Mouse (Mus musculus) lung, postnatal 0 days (tissue): ENCODE data around the gene Tfcp2. TPM values are rescaled to one million over a fixed set of nuclear protein-coding genes. Genes with fewer than 3 reads are reported as not detected.
A peak's percentile ranks its signal among the peaks of the same experiment; 100 is the strongest.

ENCODE experiments used
- ATAC-seq: fragments of 200-750 bp; cut with Nextera tagmentation; 2 replicates; pipeline ENCODE4 v1.8.0; 2017; ENCODE audit warnings: moderate library complexity
- DNase-seq: peaks from one replicate; pipeline ENCODE4 v3.0.0-alpha.2; 2016; ENCODE audit warnings: low spot score
- H3K27ac ChIP-seq: fragments of 300-500 bp; sonication (generic); 2 replicates; pipeline ENCODE4 v1.5.1; 2014; ENCODE audit warnings: antibody characterized with exemption, mild to moderate bottlenecking, low read length, mixed read lengths
- H3K27me3 ChIP-seq: fragments of 300-500 bp; sonication (generic); replicated peaks from 2 replicates; pipeline ENCODE4 v1.6.1; 2014; ENCODE audit warnings: low read length, mixed read lengths; ENCODE audit not compliant: insufficient read depth
- H3K36me3 ChIP-seq: fragments of 300-500 bp; sonication (generic); 2 replicates; pipeline ENCODE4 v1.6.1; 2014; ENCODE audit warnings: low read length, mixed read lengths; ENCODE audit not compliant: insufficient read depth
- H3K4me1 ChIP-seq: fragments of 300-500 bp; sonication (generic); 2 replicates; pipeline ENCODE4 v1.6.1; 2014; ENCODE audit warnings: antibody characterized with exemption, low read depth, low read length, mixed read lengths; ENCODE audit not compliant: insufficient read depth
- H3K4me2 ChIP-seq: fragments of 300-500 bp; sonication (generic); replicated peaks from 2 replicates; pipeline ENCODE4 v1.6.1; 2014; ENCODE audit warnings: low read depth, mild to moderate bottlenecking, low read length, moderate library complexity, mixed read lengths
- H3K4me3 ChIP-seq: fragments of 300-500 bp; sonication (generic); 2 replicates; pipeline ENCODE4 v1.5.1; 2014; ENCODE audit warnings: low read depth, low read length
- H3K9ac ChIP-seq: fragments of 300-500 bp; sonication (generic); replicated peaks from 2 replicates; pipeline ENCODE4 v1.6.1; 2014; ENCODE audit warnings: low read depth, mild to moderate bottlenecking
- H3K9me3 ChIP-seq: fragments of 300-500 bp; sonication (generic); 2 replicates; pipeline ENCODE4 v1.6.1; 2016; ENCODE audit warnings: low read length, mixed read lengths
- CTCF ChIP-seq: IDR thresholded peaks from 2 replicates; pipeline ENCODE4 v1.5.1; 2016; ENCODE audit warnings: antibody characterized with exemption, mild to moderate bottlenecking
- EP300 ChIP-seq: IDR thresholded peaks from 2 replicates; pipeline ENCODE4 v1.6.1; 2016; ENCODE audit warnings: antibody characterized with exemption, mild to moderate bottlenecking, control low read depth
- WGBS: fragments of 180-500 bp; shearing (Covaris S2); extraction: QIAGEN DNeasy Blood & Tissue Kit; methylation state at CpG from one replicate; pipeline ENCODE4 v1.1.7; 2014; 5-methylcytosine and 5-hydroxymethylcytosine counted together
- polyA plus RNA-seq: library from polyadenylated mRNA; unstranded; fragments of >200 nt; fragmentation: Nextera tagmentation; extraction: Ambion mirVana; gene quantifications from 2 replicates; pipeline ENCODE4 v1.2.1, GENCODE M21; 2015

Tfcp2 gene
- polyA plus RNA-seq, 1 experiment from 2014 or later, result 13.9 TPM

GRCm38 (mm10) chr15:100457340-100457739 lies 94.5 kb downstream of the Tfcp2 start:
- Histone ChIP-seq H3K9ac (no peak overlapping the region), H3K27ac (no peak overlapping the region), H3K4me2 (no peak overlapping the region), H3K9me3 (no peaks in the 10 kb centered on the region), H3K27me3 (no peaks in the 10 kb centered on the region), H3K4me1 (no peaks in the 10 kb centered on the region), H3K36me3 (no peaks in the 10 kb centered on the region), H3K4me3 (no peak overlapping the region)
- peak; percentile 69 for ATAC-seq
- DNase-seq, result peak; percentile 83
- TF ChIP-seq CTCF (peak; percentile 95), EP300 (no peak)
- 7% methylated on average over 17 of the region's 17 CpGs for WGBS

- DNase-seq (no peak), ATAC-seq (no peak)
- no peaks in the 10 kb centered on the region for H3K27me3 ChIP-seq
- no peaks in the 10 kb centered on the region for H3K36me3 ChIP-seq
- WGBS, result 72% methylated on average over 7 of the region's 7 CpGs
- no peak overlapping the region for H3K4me2 ChIP-seq
- no peak overlapping the region for H3K4me3 ChIP-seq
- no peaks in the 10 kb centered on the region for H3K9me3 ChIP-seq
- H3K9ac ChIP-seq, result no peak overlapping the region
- no peak overlapping the region for H3K27ac ChIP-seq
- H3K4me1 ChIP-seq, result no peaks in the 10 kb centered on the region
- no peak for TF ChIP-seq CTCF
These were observed 95.3 kb downstream of the Tfcp2 start for GRCm38 (mm10) chr15:100456356-100456991.

GRCm38 (mm10) chr15:100452486-100452885 lies 99.3 kb downstream of the Tfcp2 start:
- Histone ChIP-seq H3K9ac (no peak overlapping the region), H3K36me3 (no peaks in the 10 kb centered on the region), H3K27ac (no peak overlapping the region), H3K4me2 (no peak overlapping the region), H3K4me1 (no peaks in the 10 kb centered on the region), H3K9me3 (no peaks in the 10 kb centered on the region), H3K4me3 (no peak overlapping the region), H3K27me3 (no peaks in the 10 kb centered on the region)
- no peak for DNase-seq
- ATAC-seq, result no peak
- TF ChIP-seq CTCF (no peak), EP300 (no peak)
- WGBS, result 76% methylated on average over 11 of the region's 11 CpGs

- no peak overlapping the region for H3K4me3 ChIP-seq
- no peaks in the 10 kb centered on the region for H3K27me3 ChIP-seq
- ATAC-seq (no peak; the same call in 1 of the 2 replicates), DNase-seq (no peak)
- no peak overlapping the region for H3K27ac ChIP-seq
- no peaks in the 10 kb centered on the region for H3K4me1 ChIP-seq
- no peak overlapping the region for H3K4me2 ChIP-seq
- H3K9me3 ChIP-seq, result no peaks in the 10 kb centered on the region
- H3K36me3 ChIP-seq, result no peaks in the 10 kb centered on the region
- 48% methylated on average over 16 of the region's 16 CpGs for WGBS
- TF ChIP-seq EP300, result no peak
- no peak for TF ChIP-seq CTCF
- no peak overlapping the region for H3K9ac ChIP-seq
These were observed 100.6 kb downstream of the Tfcp2 start for GRCm38 (mm10) chr15:100451245-100451644.

- ATAC-seq (no peak), DNase-seq (no peak)
- Histone ChIP-seq H3K9ac (no peak overlapping the region), H3K27ac (no peak overlapping the region), H3K27me3 (no peaks in the 10 kb centered on the region), H3K4me1 (no peaks in the 10 kb centered on the region), H3K9me3 (no peaks in the 10 kb centered on the region), H3K4me3 (no peak overlapping the region), H3K4me2 (no peak overlapping the region), H3K36me3 (no peaks in the 10 kb centered on the region)
- TF ChIP-seq CTCF (no peak), EP300 (no peak)
- WGBS, result 91% methylated on average over 3 of the region's 3 CpGs
These were observed 102.3 kb downstream of the Tfcp2 start for GRCm38 (mm10) chr15:100449495-100449894.

- Histone ChIP-seq H3K4me3 (no peak overlapping the region), H3K27ac (no peak overlapping the region), H3K4me2 (no peak overlapping the region), H3K36me3 (no peaks in the 10 kb centered on the region), H3K9ac (no peak overlapping the region), H3K9me3 (no peaks in the 10 kb centered on the region), H3K27me3 (no peaks in the 10 kb centered on the region), H3K4me1 (no peaks in the 10 kb centered on the region)
- no peak for DNase-seq
- 66% methylated on average over 4 of the region's 4 CpGs for WGBS
- no peak for ATAC-seq
- TF ChIP-seq EP300, result no peak
- TF ChIP-seq CTCF, result peak; percentile 19; the same call in 1 of the 2 replicates
These were observed 103.2 kb downstream of the Tfcp2 start for GRCm38 (mm10) chr15:100448572-100448971.

Other genes starting within 250 kb of the Tfcp2 start
- 62.9 and 88.1 TPM in 2 replicates for gene Mettl7a1, start 247.9 kb downstream of the Tfcp2 start, polyA plus RNA-seq
- gene Mettl7a3, start 217.1 kb downstream of the Tfcp2 start, polyA plus RNA-seq, result 0.12 TPM in 2 replicates
- not detected in 2 replicates for gene Methig1, start 198.9 kb downstream of the Tfcp2 start, polyA plus RNA-seq
- 0.11 and 0.19 TPM in 2 replicates for gene Mettl7a2, start 198.8 kb downstream of the Tfcp2 start, polyA plus RNA-seq
- not detected in 2 replicates for gene Higd1c, start 187.5 kb downstream of the Tfcp2 start, polyA plus RNA-seq
- 0.11 and 0.12 TPM in 2 replicates for gene Gm5475, start 129.9 kb downstream of the Tfcp2 start, polyA plus RNA-seq
- 16.1 and 19.2 TPM in 2 replicates for gene Slc11a2, start 126.9 kb downstream of the Tfcp2 start, polyA plus RNA-seq
- 13.0 and 13.2 TPM in 2 replicates for gene Letmd1, start 83.0 kb downstream of the Tfcp2 start, polyA plus RNA-seq
- gene Csrnp2, start 56.5 kb downstream of the Tfcp2 start, polyA plus RNA-seq, result 4.7 and 4.9 TPM in 2 replicates
- 6.4 and 7.6 TPM in 2 replicates for gene Pou6f1, start 48.0 kb upstream of the Tfcp2 start, polyA plus RNA-seq
- 246 and 299 TPM in 2 replicates for gene Dazap2, start 63.3 kb upstream of the Tfcp2 start, polyA plus RNA-seq
- gene Smagp, start 84.9 kb upstream of the Tfcp2 start, polyA plus RNA-seq, result 65.6 and 71.8 TPM in 2 replicates
- 4.2 and 4.5 TPM in 2 replicates for gene Bin2, start 117.5 kb upstream of the Tfcp2 start, polyA plus RNA-seq
- 5.0 and 11.4 TPM in 2 replicates for gene Cela1, start 135.9 kb upstream of the Tfcp2 start, polyA plus RNA-seq
- gene Galnt6, start 177.4 kb upstream of the Tfcp2 start, polyA plus RNA-seq, result 1.2 TPM in 2 replicates
- gene Slc4a8, start 209.7 kb upstream of the Tfcp2 start, polyA plus RNA-seq, result 3.9 and 5.5 TPM in 2 replicates